Mouse (Mus musculus) splenic B cell, adult 2 months (primary cell): Measurements from ENCODE around the gene Serpinb6e.

Experiments used
- DNase-seq: peaks from one replicate; pipeline ENCODE4 v3.0.0-alpha.2; 2011; ENCODE audit warnings: low read depth, low spot score
- H3K27me3 ChIP-seq: 2 replicates; pipeline ENCODE4 v1.6.1; 2012; ENCODE audit warnings: mild to moderate bottlenecking, low read length, moderate library complexity, mixed read lengths; ENCODE audit not compliant: control insufficient read depth, poor library complexity, insufficient read depth, severe bottlenecking
- H3K36me3 ChIP-seq: 2 replicates; pipeline ENCODE4 v1.6.1; 2012; ENCODE audit warnings: mild to moderate bottlenecking, low read length, moderate library complexity, mixed read lengths; ENCODE audit not compliant: control insufficient read depth, poor library complexity, insufficient read depth, severe bottlenecking

Serpinb6e gene

DNA sequence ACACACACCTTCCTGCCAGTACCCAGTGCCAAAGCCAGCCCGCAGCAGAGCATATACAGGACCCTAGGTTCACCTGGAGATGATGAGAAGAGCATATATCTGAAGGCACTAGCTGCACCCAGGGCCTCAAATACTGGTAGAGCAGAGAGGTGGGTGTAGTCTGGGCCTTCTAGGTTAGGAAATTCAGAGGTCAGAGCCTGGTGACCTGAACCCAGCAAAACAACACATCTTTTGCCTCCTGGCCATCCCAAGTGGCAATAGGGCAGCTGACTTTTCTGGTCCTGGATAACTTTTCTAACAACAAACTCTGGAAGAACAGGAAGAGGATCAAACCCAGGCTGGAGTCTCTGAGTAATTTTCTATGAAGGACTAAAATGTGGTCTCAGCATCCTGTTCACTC lies at the start of gene Serpinb6e:
Serpinb6e (minus strand) TSS at position 101 of the 400 bp plus-strand sequence.
- Histone ChIP-seq H3K36me3 (no peaks in the 10 kb centered on the region), H3K27me3 (no peaks in the 10 kb centered on the region)
- DNase-seq: no peak

DNA sequence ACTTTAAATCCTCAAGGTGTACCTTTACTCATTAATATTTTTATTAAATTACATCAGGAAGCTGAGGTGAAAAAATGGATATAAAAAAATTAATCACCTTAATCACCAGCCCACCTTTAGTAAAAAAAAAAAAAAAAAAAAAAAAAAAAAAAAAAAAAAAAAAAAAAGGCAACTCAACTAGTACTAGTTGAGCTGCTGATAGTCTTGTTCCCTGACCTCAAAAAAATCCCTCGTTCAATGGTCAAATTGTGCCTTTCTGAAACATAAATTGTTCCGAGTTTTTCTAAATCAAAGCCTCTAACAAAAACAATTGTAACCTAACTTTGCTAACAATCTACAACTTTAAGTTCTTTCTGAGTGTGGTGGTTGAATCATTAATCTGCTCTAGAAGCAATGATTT lies 12.5 kb downstream of the Serpinb6e start:
- no peaks in the 10 kb centered on the region for H3K27me3 ChIP-seq
- no peaks in the 10 kb centered on the region for H3K36me3 ChIP-seq
- DNase-seq: no peak

DNA sequence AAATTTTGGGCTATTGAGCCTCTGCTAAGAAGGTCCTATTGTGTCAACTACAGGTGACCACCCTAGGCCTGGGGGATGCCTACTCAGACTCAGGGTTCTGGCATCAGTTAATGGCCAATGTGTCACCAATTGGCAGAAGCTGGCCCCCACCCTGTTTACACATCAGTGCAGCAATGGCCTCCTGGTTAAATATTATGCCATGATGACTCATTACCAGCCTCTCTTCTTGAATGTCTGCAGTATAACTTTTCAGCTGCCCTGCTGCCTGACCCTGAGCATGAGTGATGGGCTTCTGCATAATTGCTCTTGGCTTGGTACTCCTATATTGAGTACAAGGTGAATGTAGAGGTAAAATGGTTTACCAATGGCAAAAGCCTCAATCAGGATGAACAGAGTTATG lies 19.8 kb downstream of the Serpinb6e start:
- H3K27me3 ChIP-seq: no peaks in the 10 kb centered on the region
- no peak for DNase-seq
- no peaks in the 10 kb centered on the region for H3K36me3 ChIP-seq

DNA sequence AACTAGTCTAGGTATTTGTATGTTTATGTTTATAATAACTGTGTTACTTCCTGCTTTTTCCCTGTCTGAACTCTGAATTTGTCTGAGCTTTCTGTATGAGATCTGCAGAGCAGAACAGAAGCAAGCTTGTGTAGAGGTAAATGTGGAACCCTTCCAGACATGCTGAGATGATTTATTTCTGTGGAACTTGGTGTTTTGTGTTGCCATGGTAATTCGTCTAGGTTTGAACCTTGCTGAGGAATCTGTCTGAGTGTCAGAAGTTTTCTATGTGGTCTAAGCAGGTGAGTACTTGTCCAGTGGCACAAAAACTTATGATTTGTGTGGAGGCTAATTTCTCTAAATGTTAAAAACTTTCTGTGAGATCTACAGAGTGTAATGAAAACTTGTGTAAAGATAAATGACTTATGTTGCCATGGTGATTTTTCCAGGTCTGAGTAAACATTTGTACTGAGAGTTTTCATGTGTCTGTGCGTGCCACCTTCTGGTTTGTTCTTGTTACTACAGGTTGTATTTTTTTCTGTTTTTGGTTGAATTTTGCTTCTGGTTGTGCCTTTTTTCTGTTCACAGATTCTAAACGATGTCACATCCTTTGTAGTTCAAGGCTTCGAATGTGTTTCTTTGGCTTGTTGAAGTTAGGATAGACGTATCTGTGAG lies 21.6 kb downstream of the Serpinb6e start:
- no peaks in the 10 kb centered on the region for H3K36me3 ChIP-seq
- no peaks in the 10 kb centered on the region for H3K27me3 ChIP-seq
- DNase-seq: no peak
